In genomic region chr11:28693303-28693702, GRCm38 (mm10) we compare ENCODE assay signal across 13 mouse cellular contexts.
DNase-seq lines count a peak whose midpoint lies in the region; ATAC-seq lines count a peak whose summit lies in the region.
"Had no signal": no experiment of that assay in that cellular context is flagged by ENCODE, and none has a peak within 500 bp of the region (broad histone marks: within the 10 kb centered on the region; RNA-seq: fewer than 3 reads in every experiment).

No protein-coding gene starts in this region.

- peaks cover 6% of the 10 kb centered on the region for H3K4me1 ChIP-seq in hindbrain, embryonic 13.5 days (replicated peaks)
- H3K4me1 ChIP-seq in hindbrain, embryonic 10.5 days (replicated peaks): peaks cover 35% of the 10 kb centered on the region
- H3K4me1 ChIP-seq in neural tube, embryonic 13.5 days (replicated peaks): peaks cover 9% of the 10 kb centered on the region
- H3K4me1 ChIP-seq in neural tube, embryonic 15.5 days: peaks cover 10% of the 10 kb centered on the region; the same call in 1 of the 2 replicates
- H3K4me1 ChIP-seq: stomach, embryonic 15.5 days had no signal

- peak overlapping the region; percentile 40; the same call in 1 of the 2 replicates for H3K27ac ChIP-seq in hindbrain, embryonic 13.5 days
- no peak overlapping the region for H3K27ac ChIP-seq in hindbrain, embryonic 10.5 days
- peak overlapping the region; percentile 69 for H3K27ac ChIP-seq in neural tube, embryonic 13.5 days (replicated peaks)
- no peak overlapping the region; the same call in 1 of the 2 replicates for H3K27ac ChIP-seq in neural tube, embryonic 15.5 days (replicated peaks)

- DNase-seq in cerebellum, postnatal 14 days: peak; percentile 21 to 22
- no peak for DNase-seq in hindbrain, embryonic 10.5 days (ENCODE audit: low spot score)
- DNase-seq in retina, embryonic 14.5 days (ENCODE audit: low spot score): peak; percentile 28
- DNase-seq: lung, postnatal 36 days; right cerebral cortex, adult 18-20 months had no signal

- WGBS in hindbrain, embryonic 13.5 days: 57% methylated on average over 1 of the region's 1 CpGs
- 57% methylated on average over 1 of the region's 1 CpGs for WGBS in hindbrain, embryonic 10.5 days
- WGBS in neural tube, embryonic 13.5 days: 52% methylated on average over 1 of the region's 1 CpGs
- 69% methylated on average over 1 of the region's 1 CpGs for WGBS in neural tube, embryonic 15.5 days

- no peaks in the 10 kb centered on the region for H3K36me3 ChIP-seq in hindbrain, embryonic 13.5 days
- no peaks in the 10 kb centered on the region for H3K36me3 ChIP-seq in hindbrain, embryonic 10.5 days
- no peaks in the 10 kb centered on the region for H3K36me3 ChIP-seq in neural tube, embryonic 13.5 days
- H3K36me3 ChIP-seq in neural tube, embryonic 15.5 days: no peaks in the 10 kb centered on the region
- H3K36me3 ChIP-seq: G1E; stomach, embryonic 15.5 days had no signal

- no peaks in the 10 kb centered on the region for H3K27me3 ChIP-seq in hindbrain, embryonic 13.5 days
- H3K27me3 ChIP-seq in hindbrain, embryonic 10.5 days (ENCODE audit: insufficient read depth, poor library complexity, severe bottlenecking): no peaks in the 10 kb centered on the region
- H3K27me3 ChIP-seq in neural tube, embryonic 13.5 days: no peaks in the 10 kb centered on the region
- no peaks in the 10 kb centered on the region for H3K27me3 ChIP-seq in neural tube, embryonic 15.5 days (replicated peaks)
- H3K27me3 ChIP-seq: stomach, embryonic 15.5 days had no signal

- H3K4me2 ChIP-seq in hindbrain, embryonic 13.5 days: no peak overlapping the region
- no peak overlapping the region for H3K4me2 ChIP-seq in neural tube, embryonic 13.5 days
- no peak overlapping the region for H3K4me2 ChIP-seq in neural tube, embryonic 15.5 days
- H3K4me2 ChIP-seq: stomach, embryonic 15.5 days had no signal

- no peak for ATAC-seq in cerebellum, adult (ENCODE audit: insufficient number of reproducible peaks, low FRiP score, low TSS enrichment)
- ATAC-seq in hindbrain, embryonic 13.5 days (ENCODE audit: low FRiP score): no peak
- no peak for ATAC-seq in neural tube, embryonic 13.5 days (ENCODE audit: low read depth)
- ATAC-seq in neural tube, embryonic 15.5 days (ENCODE audit: low FRiP score): no peak
- ATAC-seq in megakaryocyte, adult 5-6 weeks (ENCODE audit: poor library complexity, severe bottlenecking): no peak

- H3K9ac ChIP-seq in hindbrain, embryonic 13.5 days: no peak overlapping the region
- no peak overlapping the region for H3K9ac ChIP-seq in neural tube, embryonic 13.5 days
- H3K9ac ChIP-seq in neural tube, embryonic 15.5 days (replicated peaks): no peak overlapping the region
- H3K9ac ChIP-seq: stomach, embryonic 15.5 days had no signal

- no peaks in the 10 kb centered on the region for H3K9me3 ChIP-seq in hindbrain, embryonic 13.5 days
- no peaks in the 10 kb centered on the region for H3K9me3 ChIP-seq in hindbrain, embryonic 10.5 days
- H3K9me3 ChIP-seq in neural tube, embryonic 13.5 days: no peaks in the 10 kb centered on the region
- H3K9me3 ChIP-seq in neural tube, embryonic 15.5 days (replicated peaks): no peaks in the 10 kb centered on the region
- H3K9me3 ChIP-seq: G1E; stomach, embryonic 15.5 days had no signal

- no peak overlapping the region for H3K4me3 ChIP-seq in hindbrain, embryonic 13.5 days
- no peak overlapping the region for H3K4me3 ChIP-seq in hindbrain, embryonic 10.5 days
- H3K4me3 ChIP-seq in neural tube, embryonic 13.5 days: no peak overlapping the region
- no peak overlapping the region for H3K4me3 ChIP-seq in neural tube, embryonic 15.5 days (replicated peaks)
- H3K4me3 ChIP-seq: myocyte; stomach, embryonic 15.5 days had no signal

Comparison
In these comparisons a context has a peak if more than half of its experiments do, and no peak if none do; other contexts are left out.
1. H3K27ac ChIP-seq: peak in hindbrain, embryonic 13.5 days (single experiment) and neural tube, embryonic 13.5 days (single experiment); none in hindbrain, embryonic 10.5 days (single experiment) and neural tube, embryonic 15.5 days (single experiment).